Mouse (Mus musculus) heart, embryonic 11.5 days (tissue): ENCODE measurements around the gene Gm10392. TPM values are rescaled to one million over a fixed set of nuclear protein-coding genes. Genes with fewer than 3 reads are reported as not detected.

Source experiments
- ATAC-seq: fragments of 200-750 bp; cut with Nextera tagmentation; replicated peaks from 2 replicates; pipeline ENCODE4 v1.8.0; 2017; ENCODE audit warnings: moderate library complexity; ENCODE audit not compliant: insufficient number of reproducible peaks, low FRiP score, low TSS enrichment
- H3K27ac ChIP-seq: fragments of 300-500 bp; sonication (generic); 2 replicates; pipeline ENCODE4 v1.5.1; 2014; ENCODE audit warnings: mild to moderate bottlenecking, low read depth, low read length
- H3K27me3 ChIP-seq: fragments of 300-500 bp; sonication (generic); 2 replicates; pipeline ENCODE4 v1.6.1; 2014; ENCODE audit warnings: mild to moderate bottlenecking, low read length, mixed read lengths; ENCODE audit not compliant: control insufficient read depth, insufficient read depth
- H3K36me3 ChIP-seq: fragments of 300-500 bp; sonication (generic); 2 replicates; pipeline ENCODE4 v1.6.1; 2014; ENCODE audit warnings: mild to moderate bottlenecking, low read length, moderate library complexity, mixed read lengths; ENCODE audit not compliant: control insufficient read depth, insufficient read depth
- H3K4me1 ChIP-seq: fragments of 300-500 bp; sonication (generic); 2 replicates; pipeline ENCODE4 v1.6.1; 2014; ENCODE audit warnings: low read length; ENCODE audit not compliant: control insufficient read depth, insufficient read depth
- H3K4me2 ChIP-seq: fragments of 300-500 bp; sonication (generic); 2 replicates; pipeline ENCODE4 v1.6.1; 2014; ENCODE audit warnings: mild to moderate bottlenecking, moderate library complexity
- H3K4me3 ChIP-seq: fragments of 300-500 bp; sonication (generic); 2 replicates; pipeline ENCODE4 v1.5.1; 2014; ENCODE audit warnings: low read depth, low read length
- H3K9ac ChIP-seq: fragments of 300-500 bp; sonication (generic); 2 replicates; pipeline ENCODE4 v1.6.1; 2014; ENCODE audit warnings: mild to moderate bottlenecking, low read depth, low read length, moderate library complexity
- H3K9me3 ChIP-seq: fragments of 300-500 bp; sonication (generic); replicated peaks from 2 replicates; pipeline ENCODE4 v1.6.1; 2016; ENCODE audit warnings: low read length; ENCODE audit not compliant: control insufficient read depth
- WGBS: fragments of 180-500 bp; shearing (Covaris S2); extraction: QIAGEN DNeasy Blood & Tissue Kit; methylation state at CpG from one replicate; pipeline ENCODE4 v1.1.7; 2014; ENCODE audit not compliant: insufficient replicate concordance; 5-methylcytosine and 5-hydroxymethylcytosine counted together
- polyA plus RNA-seq: library from polyadenylated mRNA; unstranded; fragments of >200 nt; fragmentation: Nextera tagmentation; extraction: Ambion mirVana; gene quantifications from 2 replicates; pipeline ENCODE4 v1.2.1, GENCODE M21; 2014

Gene Gm10392
- polyA plus RNA-seq, 1 experiment from 2014 or later = 0.13 TPM

DNA sequence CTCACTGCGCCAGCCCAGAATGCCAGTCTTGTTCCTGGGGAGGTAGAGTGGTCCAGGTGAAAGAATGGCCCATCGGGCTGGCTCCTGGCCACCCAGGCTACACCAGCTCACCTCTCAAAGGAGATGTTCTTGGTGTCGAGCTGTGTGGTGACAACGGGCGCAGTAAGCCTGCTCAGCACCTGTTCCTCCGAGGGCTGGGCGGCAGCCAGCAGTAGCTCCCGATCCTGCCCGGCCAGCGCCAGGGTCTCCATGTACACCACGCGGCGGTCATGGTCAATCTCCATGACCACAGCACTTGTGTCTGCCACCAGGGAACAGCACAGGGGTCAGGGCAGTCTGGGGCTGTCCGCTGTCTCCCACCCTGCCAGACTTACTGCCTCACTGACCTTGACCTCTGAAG is 42.8 kb downstream of the Gm10392 start:
- Histone ChIP-seq H3K27me3 (0 out of 2 replicates have a peak, but pooled peaks cover 2% of the 10 kb centered on the region), H3K4me1 (no peaks in the 10 kb centered on the region), H3K4me2 (no peak overlapping the region), H3K9me3 (no peaks in the 10 kb centered on the region), H3K9ac (no peak overlapping the region), H3K4me3 (no peak overlapping the region), H3K27ac (no peak overlapping the region), H3K36me3 (no peaks in the 10 kb centered on the region; the same call in 1 of the 2 replicates)
- 91% methylated on average over 14 of the region's 14 CpGs for WGBS
- no peak for ATAC-seq

- no peak for ATAC-seq
- Histone ChIP-seq H3K27ac (no peak overlapping the region), H3K4me2 (no peak overlapping the region), H3K9ac (no peak overlapping the region), H3K4me3 (no peak overlapping the region), H3K36me3 (no peaks in the 10 kb centered on the region; the same call in 1 of the 2 replicates), H3K4me1 (peaks cover 2% of the 10 kb centered on the region; the same call in 1 of the 2 replicates), H3K9me3 (no peaks in the 10 kb centered on the region), H3K27me3 (peaks cover 12% of the 10 kb centered on the region)
- WGBS = 85% methylated on average over 16 of the region's 16 CpGs
Observed at GRCm38 (mm10) chr11:77472775-77473174, 46.2 kb downstream of the Gm10392 start.

GRCm38 (mm10) chr11:77471407-77471806 is 47.6 kb downstream of the Gm10392 start:
- no peak for ATAC-seq
- Histone ChIP-seq H3K9me3 (no peaks in the 10 kb centered on the region), H3K4me1 (peaks cover 14% of the 10 kb centered on the region), H3K4me3 (no peak overlapping the region), H3K27ac (no peak overlapping the region), H3K27me3 (peaks cover 25% of the 10 kb centered on the region), H3K36me3 (no peaks in the 10 kb centered on the region; the same call in 1 of the 2 replicates), H3K9ac (no peak overlapping the region), H3K4me2 (no peak overlapping the region)
- WGBS = 61% methylated on average over 29 of the region's 29 CpGs

DNA sequence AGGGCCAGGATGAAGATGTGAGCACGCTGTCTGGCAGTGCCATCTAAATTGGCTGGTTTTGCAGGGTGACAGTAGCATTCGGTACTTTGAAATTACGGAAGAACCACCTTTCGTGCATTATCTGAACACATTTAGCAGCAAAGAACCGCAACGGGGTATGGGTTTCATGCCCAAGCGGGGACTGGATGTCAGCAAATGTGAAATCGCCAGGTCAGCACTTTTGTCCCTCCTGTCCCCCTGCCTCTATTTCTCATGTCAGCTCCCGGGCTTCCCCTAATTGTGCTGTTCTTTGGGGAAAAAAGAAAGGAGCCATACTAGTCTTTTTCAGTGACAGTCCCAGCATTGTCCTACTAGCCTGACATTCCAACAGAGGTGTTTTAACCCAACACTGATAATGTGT is 50.6 kb downstream of the Gm10392 start:
- 81% methylated on average over 9 of the region's 9 CpGs for WGBS
- peaks cover 27% of the 10 kb centered on the region for H3K4me1 ChIP-seq
- H3K27me3 ChIP-seq = peaks cover 33% of the 10 kb centered on the region
- no peak for ATAC-seq
- no peaks in the 10 kb centered on the region for H3K9me3 ChIP-seq
- H3K27ac ChIP-seq = no peak overlapping the region
- no peaks in the 10 kb centered on the region; the same call in 1 of the 2 replicates for H3K36me3 ChIP-seq
- H3K4me2 ChIP-seq = no peak overlapping the region
- no peak overlapping the region for H3K9ac ChIP-seq
- no peak overlapping the region for H3K4me3 ChIP-seq

DNA sequence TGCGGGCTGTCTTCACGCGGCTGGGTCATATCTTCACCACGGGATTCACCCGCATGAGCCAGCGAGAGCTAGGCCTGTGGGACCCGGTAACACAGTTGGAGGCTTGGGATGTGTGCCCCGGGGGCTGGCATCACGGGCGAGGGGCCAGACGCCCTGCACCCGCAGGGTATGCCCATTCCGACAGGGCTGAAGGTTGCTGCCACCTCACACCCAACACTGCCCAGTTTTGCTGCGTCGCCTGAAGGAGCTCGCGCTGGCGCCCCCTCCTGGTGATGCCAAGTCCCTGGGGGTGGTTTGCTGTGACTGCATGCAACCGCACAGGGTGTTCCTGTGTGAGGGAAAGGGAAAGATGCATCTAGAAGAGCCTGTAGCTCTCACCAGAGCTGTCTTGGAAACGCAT is 51.2 kb downstream of the Gm10392 start:
- Histone ChIP-seq H3K9me3 (no peaks in the 10 kb centered on the region), H3K36me3 (no peaks in the 10 kb centered on the region; the same call in 1 of the 2 replicates), H3K4me2 (no peak overlapping the region), H3K9ac (0 out of 2 replicates have a peak overlapping the region, but pooled peaks have one; percentile 10), H3K27me3 (peaks cover 33% of the 10 kb centered on the region), H3K4me3 (no peak overlapping the region), H3K27ac (no peak overlapping the region), H3K4me1 (peaks cover 30% of the 10 kb centered on the region)
- ATAC-seq = no peak
- 18% methylated on average over 20 of the region's 20 CpGs for WGBS

DNA sequence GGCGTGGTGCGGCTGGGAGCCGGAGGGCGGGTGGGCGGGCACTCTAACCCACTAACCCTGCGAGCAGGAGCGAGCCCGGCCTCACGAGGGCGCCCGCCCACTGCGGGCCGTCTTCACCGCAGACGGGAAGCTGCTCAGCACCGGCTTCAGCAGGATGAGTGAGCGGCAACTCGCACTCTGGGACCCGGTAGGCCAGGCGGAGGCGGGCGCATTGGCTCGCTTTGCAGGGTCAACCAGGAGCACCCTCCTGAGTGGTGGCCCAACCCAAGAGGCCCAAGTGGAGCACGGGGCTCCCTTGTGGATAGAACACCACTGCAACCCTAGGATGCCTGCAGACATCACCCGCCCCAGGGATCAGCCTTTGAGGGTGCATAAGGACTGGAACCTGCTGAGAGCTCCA is 51.8 kb downstream of the Gm10392 start:
- H3K9me3 ChIP-seq = no peaks in the 10 kb centered on the region
- ATAC-seq = no peak
- H3K36me3 ChIP-seq = no peaks in the 10 kb centered on the region; the same call in 1 of the 2 replicates
- H3K4me3 ChIP-seq = no peak overlapping the region
- peaks cover 30% of the 10 kb centered on the region for H3K4me1 ChIP-seq
- peaks cover 36% of the 10 kb centered on the region for H3K27me3 ChIP-seq
- 5% methylated on average over 25 of the region's 25 CpGs for WGBS
- peak overlapping the region; percentile 10; the same call in 1 of the 2 replicates for H3K9ac ChIP-seq
- H3K4me2 ChIP-seq = peak overlapping the region; percentile 38
- no peak overlapping the region for H3K27ac ChIP-seq

Other genes starting within 250 kb of the Gm10392 start
- 35.3 and 38.9 TPM in 2 replicates for gene Coro6, start 56.8 kb downstream of the Gm10392 start, polyA plus RNA-seq
- gene Ankrd13b, start 29.5 kb downstream of the Gm10392 start, polyA plus RNA-seq = 3.0 and 3.4 TPM in 2 replicates
- 13.3 and 15.1 TPM in 2 replicates for gene Git1, start 25.6 kb downstream of the Gm10392 start, polyA plus RNA-seq
- 0.82 and 1.5 TPM in 2 replicates for gene Abhd15, start 4.1 kb downstream of the Gm10392 start, polyA plus RNA-seq
- 23.0 and 24.8 TPM in 2 replicates for gene Trp53i13, start 3.2 kb downstream of the Gm10392 start, polyA plus RNA-seq
- 14.2 and 17.8 TPM in 2 replicates for gene Taok1, start 88.6 kb upstream of the Gm10392 start, polyA plus RNA-seq
- 3.8 and 11.3 TPM in 2 replicates for gene Nufip2, start 167.0 kb upstream of the Gm10392 start, polyA plus RNA-seq
- gene Cryba1, start 206.1 kb upstream of the Gm10392 start, polyA plus RNA-seq = not detected in 2 replicates
- 94.0 and 96.7 TPM in 2 replicates for gene Myo18a, start 244.0 kb upstream of the Gm10392 start, polyA plus RNA-seq